Mouse (Mus musculus) limb, embryonic 14.5 days (tissue): ENCODE results near the gene Ube2s. TPM values are rescaled to one million over a fixed set of nuclear protein-coding genes. Genes with fewer than 3 reads are reported as not detected.

Source experiments
- ATAC-seq: fragments of 200-750 bp; cut with Nextera tagmentation; 2 replicates; pipeline ENCODE4 v1.8.0; 2017; ENCODE audit warnings: low read depth, moderate number of reproducible peaks, moderate TSS enrichment; ENCODE audit not compliant: low FRiP score
- DNase-seq: peaks from one replicate; pipeline ENCODE4 v3.0.0-alpha.2; 2015; ENCODE audit warnings: low spot score
- H3K27ac ChIP-seq: fragments of 300-500 bp; sonication (generic); replicated peaks from 2 replicates; pipeline ENCODE4 v1.5.1; 2014; ENCODE audit warnings: low read depth, mild to moderate bottlenecking, low read length, moderate library complexity, mixed read lengths
- H3K27me3 ChIP-seq: fragments of 300-500 bp; sonication (generic); 2 replicates; pipeline ENCODE4 v1.6.1; 2014; ENCODE audit warnings: low read length, mixed read lengths; ENCODE audit not compliant: control insufficient read depth, insufficient read depth
- H3K36me3 ChIP-seq: fragments of 300-500 bp; sonication (generic); 2 replicates; pipeline ENCODE4 v1.6.1; 2014; ENCODE audit warnings: mild to moderate bottlenecking, low read length, moderate library complexity, mixed read lengths; ENCODE audit not compliant: control insufficient read depth, insufficient read depth
- H3K4me1 ChIP-seq: fragments of 300-500 bp; sonication (generic); 2 replicates; pipeline ENCODE4 v1.6.1; 2014; ENCODE audit warnings: antibody characterized with exemption, low read length, mixed read lengths; ENCODE audit not compliant: control insufficient read depth, insufficient read depth
- H3K4me2 ChIP-seq: fragments of 300-500 bp; sonication (generic); replicated peaks from 2 replicates; pipeline ENCODE4 v1.6.1; 2014; ENCODE audit warnings: low read depth, mild to moderate bottlenecking, low read length, moderate library complexity; ENCODE audit not compliant: severe bottlenecking
- H3K4me3 ChIP-seq: fragments of 300-500 bp; sonication (generic); replicated peaks from 2 replicates; pipeline ENCODE4 v1.5.1; 2014; ENCODE audit warnings: low read length
- H3K9ac ChIP-seq: fragments of 300-500 bp; sonication (generic); 2 replicates; pipeline ENCODE4 v1.6.1; 2014; ENCODE audit warnings: mild to moderate bottlenecking, low read depth, low read length, moderate library complexity; ENCODE audit not compliant: severe bottlenecking
- H3K9me3 ChIP-seq: fragments of 300-500 bp; sonication (generic); 2 replicates; pipeline ENCODE4 v1.6.1; 2016; ENCODE audit warnings: low read length; ENCODE audit not compliant: control insufficient read depth
- POLR2A ChIP-seq: fragments of 200-500 bp; IDR thresholded peaks from 2 replicates; pipeline ENCODE4 v1.8.0; 2012; ENCODE audit warnings: inconsistent platforms, mild to moderate bottlenecking, moderate library complexity, borderline replicate concordance; ENCODE audit not compliant: insufficient read depth, insufficient read length; ENCODE audit errors: extremely low read depth
- WGBS: fragments of 180-500 bp; shearing (Covaris S2); extraction: QIAGEN DNeasy Blood & Tissue Kit; methylation state at CpG from one replicate; pipeline ENCODE4 v1.1.7; 2014; 5-methylcytosine and 5-hydroxymethylcytosine counted together
- polyA plus RNA-seq, 2 experiments: library from polyadenylated mRNA; depleted of rRNA in 1 of 2; stranded (reverse) in 1 of 2; unstranded in 1 of 2; fragments of >200 nt; fragmentation: Nextera tagmentation in 1 of 2; extraction: Ambion mirVana in 1 of 2; gene quantifications; 2 replicates each; pipeline versions ENCODE4 v1.2.1 to v1.2.3; 2012 to 2014

The Ube2s gene
- polyA plus RNA-seq, 2 experiments, result 366 to 515 TPM

DNA sequence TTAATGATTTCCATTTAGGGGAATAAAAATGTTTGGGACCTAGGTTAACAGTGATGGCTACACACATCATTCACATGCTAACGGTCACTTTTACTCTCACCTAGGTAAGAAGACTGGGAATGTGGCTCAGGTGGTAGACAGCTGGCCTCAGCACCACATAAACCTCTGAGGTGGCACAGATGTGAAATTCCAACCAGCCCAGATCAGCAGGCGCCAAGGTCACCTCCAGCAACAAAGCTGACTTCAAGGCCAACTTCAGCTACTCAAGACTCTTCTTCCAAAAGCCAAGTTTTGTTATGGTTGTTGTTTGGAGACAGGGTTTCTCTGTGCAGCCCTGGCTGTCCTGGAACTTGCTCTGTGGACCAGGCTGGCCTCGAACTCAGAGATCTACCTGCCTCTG lies 41.2 kb upstream of the Ube2s start:
- no peak overlapping the region for H3K9ac ChIP-seq
- DNase-seq, result no peak
- 75% methylated on average over 3 of the region's 3 CpGs for WGBS
- H3K4me2 ChIP-seq, result no peak overlapping the region
- H3K27ac ChIP-seq, result no peak overlapping the region
- H3K27me3 ChIP-seq, result no peaks in the 10 kb centered on the region
- no peaks in the 10 kb centered on the region for H3K4me1 ChIP-seq
- H3K4me3 ChIP-seq, result no peak overlapping the region
- no peaks in the 10 kb centered on the region for H3K9me3 ChIP-seq
- no peaks in the 10 kb centered on the region for H3K36me3 ChIP-seq
- ATAC-seq, result no peak
- TF ChIP-seq POLR2A, result no peak

DNA sequence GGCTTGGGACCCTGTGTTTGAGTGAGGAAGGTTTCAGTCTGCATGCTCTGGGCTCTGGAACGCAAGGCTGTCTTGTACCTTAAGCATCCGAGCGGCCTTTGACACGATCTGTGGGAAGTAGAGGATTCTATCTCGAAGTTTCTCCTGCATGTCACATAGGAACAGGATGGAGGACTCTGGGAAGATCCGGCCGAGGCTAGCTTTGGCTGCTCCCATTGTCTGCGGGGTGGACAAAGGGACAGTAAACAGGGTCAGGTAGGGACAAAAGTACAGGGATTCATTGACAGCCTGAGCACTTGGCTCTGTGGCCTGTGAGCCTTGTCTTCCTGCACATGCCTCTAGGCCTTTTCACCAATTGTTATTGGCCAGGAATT lies 38.9 kb upstream of the Ube2s start:
- Histone ChIP-seq H3K27ac (no peak overlapping the region), H3K4me2 (no peak overlapping the region), H3K27me3 (no peaks in the 10 kb centered on the region), H3K4me3 (no peak overlapping the region), H3K4me1 (no peaks in the 10 kb centered on the region), H3K9ac (no peak overlapping the region), H3K36me3 (no peaks in the 10 kb centered on the region), H3K9me3 (no peaks in the 10 kb centered on the region)
- WGBS, result 77% methylated on average over 8 of the region's 8 CpGs
- no peak for ATAC-seq
- TF ChIP-seq POLR2A, result no peak
- no peak for DNase-seq

DNA sequence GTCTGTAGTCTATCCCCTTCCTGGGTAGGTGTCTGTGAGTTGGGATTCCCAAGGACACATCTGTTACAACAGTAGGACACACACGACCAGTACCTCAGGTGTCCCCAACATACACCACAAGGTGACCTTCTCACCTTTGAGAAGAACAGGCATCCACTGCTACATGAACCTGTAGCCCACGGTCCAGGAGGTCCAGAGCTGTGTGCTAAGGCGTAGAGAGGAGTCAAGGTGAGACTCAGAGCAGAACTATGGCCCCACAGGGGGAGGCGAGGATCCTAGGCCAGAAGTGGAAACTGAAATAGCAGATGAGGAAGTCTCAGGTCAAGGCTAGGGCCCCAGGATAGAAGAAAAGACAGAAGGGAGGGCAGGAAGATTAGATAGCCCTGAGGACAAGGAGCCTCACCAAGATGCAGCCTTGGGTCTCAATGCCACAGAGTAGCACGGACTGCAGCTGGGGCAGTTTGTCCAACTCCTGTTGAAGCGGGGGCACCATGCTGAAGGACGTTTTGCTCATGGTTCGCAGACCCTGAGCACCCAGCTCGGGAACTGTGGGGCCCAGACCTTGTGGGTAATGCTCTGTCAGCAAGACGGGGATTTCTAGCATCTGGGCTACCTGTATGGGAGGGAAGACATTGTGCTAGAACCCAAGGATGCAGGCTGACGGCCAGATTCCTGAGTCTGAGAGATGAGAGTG lies 38.4 kb upstream of the Ube2s start:
- 77% methylated on average over 11 of the region's 11 CpGs for WGBS
- no peaks in the 10 kb centered on the region for H3K4me1 ChIP-seq
- no peak overlapping the region for H3K27ac ChIP-seq
- no peak for TF ChIP-seq POLR2A
- DNase-seq, result no peak
- H3K4me3 ChIP-seq, result no peak overlapping the region
- ATAC-seq, result no peak
- H3K36me3 ChIP-seq, result no peaks in the 10 kb centered on the region
- no peaks in the 10 kb centered on the region for H3K9me3 ChIP-seq
- no peak overlapping the region for H3K9ac ChIP-seq
- no peak overlapping the region for H3K4me2 ChIP-seq
- H3K27me3 ChIP-seq, result 0 out of 2 replicates have a peak, but pooled peaks cover 4% of the 10 kb centered on the region

DNA sequence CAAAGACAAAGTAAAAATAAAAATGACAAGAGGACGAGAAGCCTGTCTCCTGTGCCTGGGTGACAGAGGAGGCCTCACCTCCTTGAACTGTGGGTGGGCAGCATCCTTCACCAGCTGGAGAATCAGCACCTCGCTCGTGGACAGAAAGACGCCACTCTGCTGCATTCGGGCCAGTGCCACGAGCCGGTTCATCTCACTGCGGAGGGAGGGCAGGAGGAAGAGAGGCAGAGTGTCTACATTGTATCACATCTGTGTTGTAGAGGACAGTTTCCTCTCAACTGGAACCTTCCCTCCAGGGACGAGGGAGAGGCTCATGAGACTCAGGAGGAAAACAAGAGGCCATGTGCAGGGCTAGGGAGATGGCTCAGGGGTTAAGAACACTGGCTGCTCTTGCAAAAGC lies 37.0 kb upstream of the Ube2s start:
- TF ChIP-seq POLR2A, result no peak
- DNase-seq, result no peak
- H3K27me3 ChIP-seq, result peaks cover 18% of the 10 kb centered on the region

DNA sequence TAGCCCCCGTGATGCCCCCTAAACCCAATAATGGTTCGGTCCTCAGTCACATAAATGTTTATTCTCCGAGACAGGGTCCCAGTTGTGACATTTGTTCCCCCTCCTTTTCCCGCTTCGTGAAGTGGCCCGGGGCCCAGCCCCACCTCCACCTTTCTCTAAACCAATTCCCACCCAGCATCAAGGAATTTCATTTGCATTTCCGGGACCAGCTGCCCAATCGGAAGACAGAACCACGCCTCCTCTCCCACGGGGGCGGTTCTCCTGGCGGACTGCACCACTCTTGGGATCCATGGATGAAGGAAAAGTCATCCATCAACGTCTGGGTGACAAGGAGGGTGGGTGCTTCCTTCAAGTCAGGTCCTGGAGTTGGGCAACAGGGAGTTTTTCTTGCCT lies 32.5 kb upstream of the Ube2s start:
- Histone ChIP-seq H3K4me3 (peak overlapping the region; percentile 42), H3K4me2 (peak overlapping the region; percentile 81), H3K36me3 (no peaks in the 10 kb centered on the region), H3K9me3 (no peaks in the 10 kb centered on the region), H3K27ac (no peak overlapping the region), H3K9ac (peak overlapping the region; percentile 38), H3K27me3 (peaks cover 49% of the 10 kb centered on the region), H3K4me1 (peaks cover 11% of the 10 kb centered on the region)
- WGBS, result 0% methylated on average over 13 of the region's 13 CpGs
- no peak for TF ChIP-seq POLR2A
- ATAC-seq, result peak; percentile 77
- peak; percentile 82 for DNase-seq

More for the DNA sequence above, 37.0 kb upstream of the Ube2s start:
- no peak overlapping the region for H3K4me3 ChIP-seq
- no peak overlapping the region for H3K27ac ChIP-seq
- H3K4me2 ChIP-seq, result no peak overlapping the region
- H3K36me3 ChIP-seq, result no peaks in the 10 kb centered on the region
- ATAC-seq, result no peak
- H3K4me1 ChIP-seq, result peaks cover 3% of the 10 kb centered on the region
- H3K9ac ChIP-seq, result no peak overlapping the region
- WGBS, result 50% methylated on average over 9 of the region's 9 CpGs
- no peaks in the 10 kb centered on the region for H3K9me3 ChIP-seq
